ENCODE assay signal across 26 mouse cellular contexts in the genomic region with DNA sequence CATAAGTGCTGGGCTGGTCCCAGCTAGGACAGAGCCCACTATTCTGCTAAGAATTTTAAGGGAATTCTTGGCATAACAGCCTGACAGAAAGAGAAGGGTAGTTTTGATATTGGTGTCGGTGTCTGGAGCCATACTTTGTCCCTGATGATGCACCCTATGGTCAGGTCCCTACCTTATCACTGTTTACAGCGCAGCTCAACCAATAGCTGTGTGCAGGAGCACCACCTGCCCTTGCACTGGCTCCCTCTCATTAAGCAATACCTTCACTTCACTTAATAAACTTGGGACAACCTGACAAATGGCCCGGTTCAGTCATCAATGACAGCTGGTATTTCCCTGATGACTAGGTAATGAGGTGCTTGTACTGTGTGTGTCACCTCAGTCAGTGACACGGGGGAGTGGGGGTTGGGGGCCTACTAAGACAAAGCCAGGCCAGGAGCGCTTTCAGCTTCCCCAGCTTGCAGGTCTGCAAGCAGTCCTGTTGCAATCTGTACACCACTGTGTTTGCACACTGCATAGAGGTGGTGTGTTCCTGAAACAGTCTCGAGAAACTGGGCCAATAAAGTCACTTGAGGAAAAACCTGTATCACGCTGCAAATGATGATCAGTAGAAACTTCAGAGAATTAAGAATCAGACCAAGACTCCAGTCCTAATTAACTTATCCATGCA. TPM values are rescaled to one million over a fixed set of nuclear protein-coding genes. Genes with fewer than 3 reads are reported as not detected.
DNase-seq lines count a peak whose midpoint lies in the region; ATAC-seq and TF ChIP-seq lines count a peak whose summit lies in the region.
"Had no signal": no experiment of that assay in that cellular context is flagged by ENCODE, and none has a peak within 500 bp of the region (broad histone marks: within the 10 kb centered on the region; RNA-seq: fewer than 3 reads in every experiment).

No protein-coding gene starts in this region.

- no peaks in the 10 kb centered on the region for H3K9me3 ChIP-seq in hindbrain, embryonic 12.5 days (replicated peaks)
- H3K9me3 ChIP-seq in hindbrain, postnatal 0 days (ENCODE audit: low read length): no peaks in the 10 kb centered on the region
- no peaks in the 10 kb centered on the region for H3K9me3 ChIP-seq in hindbrain, embryonic 13.5 days
- H3K9me3 ChIP-seq in limb, embryonic 10.5 days (replicated peaks): no peaks in the 10 kb centered on the region
- H3K9me3 ChIP-seq in liver, embryonic 16.5 days (replicated peaks; ENCODE audit: control insufficient read depth, low read length): no peaks in the 10 kb centered on the region
- H3K9me3 ChIP-seq: forebrain, embryonic 13.5 days; G1E; limb, embryonic 15.5 days had no signal

- H3K27me3 ChIP-seq in hindbrain, embryonic 12.5 days: no peaks in the 10 kb centered on the region
- H3K27me3 ChIP-seq in hindbrain, postnatal 0 days (ENCODE audit: insufficient read depth, low read length): no peaks in the 10 kb centered on the region
- no peaks in the 10 kb centered on the region for H3K27me3 ChIP-seq in hindbrain, embryonic 13.5 days
- H3K27me3 ChIP-seq in limb, embryonic 10.5 days (ENCODE audit: low read depth, poor library complexity, severe bottlenecking): 0 out of 2 replicates have a peak, but pooled peaks cover 6% of the 10 kb centered on the region
- no peaks in the 10 kb centered on the region for H3K27me3 ChIP-seq in liver, embryonic 16.5 days (ENCODE audit: control insufficient read depth, insufficient read depth, low read depth, low read length)
- no peaks in the 10 kb centered on the region for H3K27me3 ChIP-seq in kidney, adult 2 months (replicated peaks; ENCODE audit: control insufficient read depth, insufficient read depth, low read length)
- H3K27me3 ChIP-seq: forebrain, embryonic 13.5 days; limb, embryonic 15.5 days had no signal

- H3K9ac ChIP-seq in hindbrain, embryonic 12.5 days: no peak overlapping the region
- no peak overlapping the region for H3K9ac ChIP-seq in hindbrain, postnatal 0 days (replicated peaks; ENCODE audit: low read length)
- no peak overlapping the region for H3K9ac ChIP-seq in hindbrain, embryonic 13.5 days
- H3K9ac ChIP-seq in liver, embryonic 16.5 days (ENCODE audit: low read depth, low read length): no peak overlapping the region
- H3K9ac ChIP-seq: forebrain, embryonic 13.5 days; limb, embryonic 15.5 days had no signal

- no peak overlapping the region for H3K4me3 ChIP-seq in hindbrain, embryonic 12.5 days
- H3K4me3 ChIP-seq in hindbrain, postnatal 0 days (ENCODE audit: low read length): no peak overlapping the region
- no peak overlapping the region for H3K4me3 ChIP-seq in hindbrain, embryonic 13.5 days
- no peak overlapping the region for H3K4me3 ChIP-seq in limb, embryonic 10.5 days
- H3K4me3 ChIP-seq in liver, embryonic 16.5 days (ENCODE audit: low read depth, low read length): no peak overlapping the region
- H3K4me3 ChIP-seq in kidney, adult 2 months (ENCODE audit: insufficient read depth, low read depth, low read length): no peak overlapping the region
- H3K4me3 ChIP-seq: forebrain, embryonic 13.5 days; left cerebral cortex, adult 2 months; limb, embryonic 15.5 days had no signal

- DNase-seq in hindbrain, postnatal 0 days (ENCODE audit: low spot score): no peak
- DNase-seq in limb, embryonic 10.5 days (ENCODE audit: low spot score): peak; percentile 42
- DNase-seq in kidney, adult 2 months: no peak
- no peak for DNase-seq in layer of hippocampus, adult 9-10 months (ENCODE audit: low spot score)
- DNase-seq: adrenal gland, postnatal 10 days; cerebellum, adult 8-10 months; cerebellum, postnatal 36 days; gastrocnemius, postnatal 14 days; heart, postnatal 14 days; kidney, postnatal 25 days; lung, postnatal 36 days; right cerebral cortex, adult 18-20 months; right cerebral cortex, postnatal 4 days; thymus, adult 18-20 months; thymus, postnatal 25 days had no signal

- no peak overlapping the region for H3K4me2 ChIP-seq in hindbrain, embryonic 12.5 days (replicated peaks)
- H3K4me2 ChIP-seq in hindbrain, postnatal 0 days (ENCODE audit: low read depth, low read length): no peak overlapping the region
- no peak overlapping the region for H3K4me2 ChIP-seq in hindbrain, embryonic 13.5 days
- no peak overlapping the region for H3K4me2 ChIP-seq in liver, embryonic 16.5 days (ENCODE audit: low read depth, low read length)
- H3K4me2 ChIP-seq: forebrain, embryonic 13.5 days; limb, embryonic 15.5 days had no signal

- H3K36me3 ChIP-seq in hindbrain, embryonic 12.5 days: no peaks in the 10 kb centered on the region
- no peaks in the 10 kb centered on the region for H3K36me3 ChIP-seq in hindbrain, postnatal 0 days (ENCODE audit: insufficient read depth, low read length)
- H3K36me3 ChIP-seq in hindbrain, embryonic 13.5 days: no peaks in the 10 kb centered on the region
- H3K36me3 ChIP-seq in limb, embryonic 10.5 days: no peaks in the 10 kb centered on the region
- H3K36me3 ChIP-seq in liver, embryonic 16.5 days (ENCODE audit: control insufficient read depth, insufficient read depth): no peaks in the 10 kb centered on the region
- H3K36me3 ChIP-seq in kidney, adult 2 months (ENCODE audit: control insufficient read depth, insufficient read depth, low read length): no peaks in the 10 kb centered on the region
- H3K36me3 ChIP-seq: G1E; limb, embryonic 15.5 days had no signal

- H3K4me1 ChIP-seq in hindbrain, embryonic 12.5 days: peaks cover 4% of the 10 kb centered on the region
- no peaks in the 10 kb centered on the region; the same call in 1 of the 2 replicates for H3K4me1 ChIP-seq in hindbrain, postnatal 0 days (ENCODE audit: insufficient read depth, low read length)
- peaks cover 14% of the 10 kb centered on the region for H3K4me1 ChIP-seq in hindbrain, embryonic 13.5 days (replicated peaks)
- H3K4me1 ChIP-seq in limb, embryonic 10.5 days: peaks cover 19% of the 10 kb centered on the region
- no peaks in the 10 kb centered on the region; the same call in 1 of the 2 replicates for H3K4me1 ChIP-seq in liver, embryonic 16.5 days (ENCODE audit: control insufficient read depth, low read depth, low read length)
- no peaks in the 10 kb centered on the region; the same call in 1 of the 2 replicates for H3K4me1 ChIP-seq in kidney, adult 2 months (ENCODE audit: control insufficient read depth, insufficient read depth, low read length)
- H3K4me1 ChIP-seq: limb, embryonic 15.5 days had no signal

- TF ChIP-seq POLR2A in kidney, adult 2 months (IDR thresholded peaks at IDR 0.05; ENCODE audit: low read depth, low read length): no peak

- WGBS in hindbrain, embryonic 12.5 days: 74% methylated on average over 7 of the region's 7 CpGs
- WGBS in hindbrain, postnatal 0 days: 79% methylated on average over 7 of the region's 7 CpGs
- WGBS in hindbrain, embryonic 13.5 days: 65% methylated on average over 7 of the region's 7 CpGs
- 62% methylated on average over 7 of the region's 7 CpGs for WGBS in limb, embryonic 10.5 days
- WGBS in liver, embryonic 16.5 days (ENCODE audit: insufficient replicate concordance): 45% methylated on average over 7 of the region's 7 CpGs
- WGBS in kidney, adult 2 months: 78% methylated on average over 7 of the region's 7 CpGs

- no peak overlapping the region for H3K27ac ChIP-seq in hindbrain, embryonic 12.5 days
- no peak overlapping the region for H3K27ac ChIP-seq in hindbrain, postnatal 0 days
- H3K27ac ChIP-seq in hindbrain, embryonic 13.5 days: 0 out of 2 replicates have a peak overlapping the region, but pooled peaks have one; percentile 58
- H3K27ac ChIP-seq in limb, embryonic 10.5 days: peak overlapping the region; percentile 71; the same call in 1 of the 2 replicates
- H3K27ac ChIP-seq in liver, embryonic 16.5 days (ENCODE audit: low read length): no peak overlapping the region
- no peak overlapping the region for H3K27ac ChIP-seq in kidney, adult 2 months (ENCODE audit: insufficient read depth, low read depth, low read length)
- H3K27ac ChIP-seq: forebrain, embryonic 13.5 days; left cerebral cortex, adult 2 months; limb, embryonic 15.5 days; stomach, postnatal 0 days had no signal

- TF ChIP-seq CTCF in hindbrain, postnatal 0 days (IDR thresholded peaks at IDR 0.05; ENCODE audit: low read depth): no peak
- TF ChIP-seq CTCF in kidney, adult 2 months (conservative IDR thresholded peaks at IDR 0.05; ENCODE audit: insufficient read depth, insufficient read length, low read depth, low read length): no peak

- ATAC-seq in hindbrain, embryonic 12.5 days (ENCODE audit: low FRiP score): peak; percentile 47; the same call in 1 of the 2 replicates
- ATAC-seq in hindbrain, postnatal 0 days: no peak
- no peak for ATAC-seq in hindbrain, embryonic 13.5 days (ENCODE audit: low FRiP score)
- peak; percentile 64 for ATAC-seq in liver, embryonic 16.5 days (ENCODE audit: low read depth)
- ATAC-seq: forebrain, embryonic 13.5 days; intestine, postnatal 0 days; midbrain, embryonic 16.5 days had no signal

RNA-seq across cellular contexts. Expression of a gene that starts 22.1 kb away (rescaled TPM):
- 4.6 and 5.5 TPM in 2 replicates for polyA plus RNA-seq in hindbrain, embryonic 12.5 days (2016; fragmentation: Nextera tagmentation; extraction: Ambion mirVana)
- total RNA-seq in hindbrain, postnatal 0 days (2014; rRNA removed): 8.2 and 12.4 TPM in 2 replicates
- polyA plus RNA-seq in hindbrain, postnatal 0 days (2015; fragmentation: Nextera tagmentation; extraction: Ambion mirVana): 5.8 and 6.1 TPM in 2 replicates
- 4.1 and 4.3 TPM in 2 replicates for polyA plus RNA-seq in hindbrain, embryonic 13.5 days (2015; fragmentation: Nextera tagmentation; extraction: Ambion mirVana)
- polyA plus RNA-seq in limb, embryonic 10.5 days (2016; fragmentation: Nextera tagmentation; extraction: Ambion mirVana): 0.65 TPM in 2 replicates
- polyA plus RNA-seq in liver, embryonic 16.5 days (2015; fragmentation: Nextera tagmentation; extraction: Ambion mirVana): 0.79 and 0.84 TPM in 2 replicates
- polyA plus RNA-seq in kidney, adult 2 months (2012; rRNA removed): 0.41 and 0.84 TPM in 2 replicates
- total RNA-seq: granulocyte monocyte progenitor cell, adult 5-6 weeks had no signal

Comparison
In these comparisons a context has a peak if more than half of its experiments do, and no peak if none do; other contexts are left out.
1. ATAC-seq: peak in hindbrain, embryonic 12.5 days (single experiment) and liver, embryonic 16.5 days (single experiment); none in hindbrain, postnatal 0 days (single experiment) and hindbrain, embryonic 13.5 days (single experiment).
2. H3K27ac ChIP-seq: peak in hindbrain, embryonic 13.5 days (single experiment) and limb, embryonic 10.5 days (single experiment); none in hindbrain, embryonic 12.5 days (single experiment), hindbrain, postnatal 0 days (single experiment), liver, embryonic 16.5 days (single experiment) and kidney, adult 2 months (single experiment).